Mouse (Mus musculus) midbrain, embryonic 11.5 days (tissue): Measurements from ENCODE around the gene Foxq1. TPM values are rescaled to one million over a fixed set of nuclear protein-coding genes. Genes with fewer than 3 reads are reported as not detected.

Experiments used
- ATAC-seq: fragments of 200-750 bp; cut with Nextera tagmentation; 2 replicates; pipeline ENCODE4 v1.8.0; 2017; ENCODE audit warnings: moderate TSS enrichment, moderate library complexity; ENCODE audit not compliant: low FRiP score
- DNase-seq: peaks from one replicate; pipeline ENCODE4 v3.0.0; 2015; ENCODE audit warnings: low spot score; ENCODE audit errors: missing footprints
- H3K27ac ChIP-seq: fragments of 300-500 bp; sonication (generic); 2 replicates; pipeline ENCODE4 v1.5.1; 2014; ENCODE audit warnings: low read depth, low read length
- H3K27me3 ChIP-seq: fragments of 300-500 bp; sonication (generic); 2 replicates; pipeline ENCODE4 v1.6.1; 2014; ENCODE audit warnings: mild to moderate bottlenecking, low read length, moderate library complexity, mixed read lengths; ENCODE audit not compliant: control insufficient read depth, insufficient read depth
- H3K36me3 ChIP-seq: fragments of 300-500 bp; sonication (generic); 2 replicates; pipeline ENCODE4 v1.6.1; 2014; ENCODE audit warnings: mild to moderate bottlenecking, low read length, moderate library complexity, mixed read lengths; ENCODE audit not compliant: control insufficient read depth, insufficient read depth
- H3K4me1 ChIP-seq: fragments of 300-500 bp; sonication (generic); 2 replicates; pipeline ENCODE4 v1.6.1; 2014; ENCODE audit warnings: low read length; ENCODE audit not compliant: control insufficient read depth, insufficient read depth
- H3K4me2 ChIP-seq: fragments of 300-500 bp; sonication (generic); 2 replicates; pipeline ENCODE4 v1.6.1; 2014; ENCODE audit warnings: mild to moderate bottlenecking, moderate library complexity
- H3K4me3 ChIP-seq: fragments of 300-500 bp; sonication (generic); 2 replicates; pipeline ENCODE4 v1.5.1; 2014; ENCODE audit warnings: low read depth, low read length
- H3K9ac ChIP-seq: fragments of 300-500 bp; sonication (generic); 2 replicates; pipeline ENCODE4 v1.6.1; 2014; ENCODE audit warnings: low read length
- H3K9me3 ChIP-seq: fragments of 300-500 bp; sonication (generic); 2 replicates; pipeline ENCODE4 v1.6.1; 2016; ENCODE audit warnings: low read length; ENCODE audit not compliant: control insufficient read depth
- WGBS: fragments of 180-500 bp; shearing (Covaris S2); extraction: QIAGEN DNeasy Blood & Tissue Kit; methylation state at CpG from one replicate; pipeline ENCODE4 v1.1.7; 2014; 5-methylcytosine and 5-hydroxymethylcytosine counted together
- polyA plus RNA-seq: library from polyadenylated mRNA; unstranded; fragments of >200 nt; fragmentation: Nextera tagmentation; extraction: Ambion mirVana; gene quantifications from 2 replicates; pipeline ENCODE4 v1.2.1, GENCODE M21; 2014

Foxq1 gene
- polyA plus RNA-seq = 1.8 and 2.2 TPM in 2 replicates

GRCm38 (mm10) chr13:31555834-31556233, at the start of gene Foxq1:
Gene Foxq1, plus strand, starts transcription at chr13:31556134.
- DNase-seq (no peak), ATAC-seq (no peak)
- no peak within 1 kb of the TSS for H3K4me3 ChIP-seq
- H3K36me3 ChIP-seq = no peaks in the 10 kb centered on the region
- no peak within 1 kb of the TSS for H3K4me2 ChIP-seq
- peaks cover 58% of the 10 kb centered on the region for H3K27me3 ChIP-seq
- H3K9ac ChIP-seq = no peak within 1 kb of the TSS
- H3K4me1 ChIP-seq = peaks cover 17% of the 10 kb centered on the region
- 77% methylated on average over 4 of the region's 4 CpGs for WGBS
- H3K9me3 ChIP-seq = no peaks in the 10 kb centered on the region
- H3K27ac ChIP-seq = no peak within 1 kb of the TSS

GRCm38 (mm10) chr13:31506494-31507167, 49.3 kb upstream of the Foxq1 start:
- H3K27me3 ChIP-seq = no peaks in the 10 kb centered on the region
- no peak for ATAC-seq
- H3K4me1 ChIP-seq = no peaks in the 10 kb centered on the region
- no peaks in the 10 kb centered on the region for H3K9me3 ChIP-seq
- no peak overlapping the region for H3K4me2 ChIP-seq
- 80% methylated on average over 8 of the region's 8 CpGs for WGBS
- H3K9ac ChIP-seq = no peak overlapping the region
- no peak overlapping the region for H3K27ac ChIP-seq
- DNase-seq = no peak
- H3K4me3 ChIP-seq = no peak overlapping the region
- no peaks in the 10 kb centered on the region for H3K36me3 ChIP-seq

- WGBS = 93% methylated on average over 7 of the region's 7 CpGs
- H3K27ac ChIP-seq = no peak overlapping the region
- H3K36me3 ChIP-seq = no peaks in the 10 kb centered on the region
- H3K27me3 ChIP-seq = no peaks in the 10 kb centered on the region
- H3K4me1 ChIP-seq = no peaks in the 10 kb centered on the region
- no peak for ATAC-seq
- no peak overlapping the region for H3K9ac ChIP-seq
- no peaks in the 10 kb centered on the region for H3K9me3 ChIP-seq
- H3K4me3 ChIP-seq = no peak overlapping the region
- DNase-seq = no peak
- no peak overlapping the region for H3K4me2 ChIP-seq
Observed at GRCm38 (mm10) chr13:31515261-31515660, 40.7 kb upstream of the Foxq1 start.

- H3K36me3 ChIP-seq = no peaks in the 10 kb centered on the region
- no peak overlapping the region for H3K4me2 ChIP-seq
- no peak overlapping the region for H3K27ac ChIP-seq
- DNase-seq (no peak), ATAC-seq (no peak)
- H3K4me3 ChIP-seq = no peak overlapping the region
- WGBS = 82% methylated on average over 10 of the region's 10 CpGs
- H3K9me3 ChIP-seq = no peaks in the 10 kb centered on the region
- no peaks in the 10 kb centered on the region for H3K27me3 ChIP-seq
- no peak overlapping the region for H3K9ac ChIP-seq
- no peaks in the 10 kb centered on the region for H3K4me1 ChIP-seq
Observed at GRCm38 (mm10) chr13:31518411-31518886, 37.5 kb upstream of the Foxq1 start.

- ATAC-seq (no peak), DNase-seq (no peak)
- Histone ChIP-seq H3K4me1 (no peaks in the 10 kb centered on the region), H3K9ac (no peak overlapping the region), H3K27me3 (no peaks in the 10 kb centered on the region), H3K27ac (no peak overlapping the region), H3K36me3 (no peaks in the 10 kb centered on the region), H3K9me3 (no peaks in the 10 kb centered on the region), H3K4me3 (no peak overlapping the region), H3K4me2 (no peak overlapping the region)
- WGBS = 90% methylated on average over 9 of the region's 9 CpGs
Observed at GRCm38 (mm10) chr13:31518971-31519370, 37.0 kb upstream of the Foxq1 start.

- no peaks in the 10 kb centered on the region for H3K27me3 ChIP-seq
- H3K4me2 ChIP-seq = no peak overlapping the region
- H3K27ac ChIP-seq = no peak overlapping the region
- 92% methylated on average over 4 of the region's 4 CpGs for WGBS
- no peak for DNase-seq
- H3K4me3 ChIP-seq = no peak overlapping the region
- H3K36me3 ChIP-seq = no peaks in the 10 kb centered on the region
- H3K9ac ChIP-seq = no peak overlapping the region
- no peak for ATAC-seq
- H3K4me1 ChIP-seq = no peaks in the 10 kb centered on the region
- H3K9me3 ChIP-seq = no peaks in the 10 kb centered on the region
Observed at GRCm38 (mm10) chr13:31524976-31525375, 31.0 kb upstream of the Foxq1 start.

GRCm38 (mm10) chr13:31531186-31531585, 24.7 kb upstream of the Foxq1 start:
- H3K9ac ChIP-seq = no peak overlapping the region
- H3K36me3 ChIP-seq = no peaks in the 10 kb centered on the region
- H3K4me3 ChIP-seq = no peak overlapping the region
- no peak for ATAC-seq
- WGBS = 91% methylated on average over 5 of the region's 5 CpGs
- no peaks in the 10 kb centered on the region for H3K4me1 ChIP-seq
- no peaks in the 10 kb centered on the region for H3K9me3 ChIP-seq
- no peak for DNase-seq
- H3K27me3 ChIP-seq = no peaks in the 10 kb centered on the region
- H3K27ac ChIP-seq = no peak overlapping the region
- no peak overlapping the region for H3K4me2 ChIP-seq

- H3K36me3 ChIP-seq = no peaks in the 10 kb centered on the region
- H3K27me3 ChIP-seq = no peaks in the 10 kb centered on the region
- H3K9me3 ChIP-seq = no peaks in the 10 kb centered on the region
- DNase-seq = no peak
- H3K4me2 ChIP-seq = no peak overlapping the region
- WGBS = 69% methylated on average over 8 of the region's 8 CpGs
- ATAC-seq = no peak
- no peak overlapping the region for H3K4me3 ChIP-seq
- no peak overlapping the region for H3K27ac ChIP-seq
- H3K9ac ChIP-seq = no peak overlapping the region
- no peaks in the 10 kb centered on the region for H3K4me1 ChIP-seq
Observed at GRCm38 (mm10) chr13:31531651-31532061, 24.3 kb upstream of the Foxq1 start.

DNA sequence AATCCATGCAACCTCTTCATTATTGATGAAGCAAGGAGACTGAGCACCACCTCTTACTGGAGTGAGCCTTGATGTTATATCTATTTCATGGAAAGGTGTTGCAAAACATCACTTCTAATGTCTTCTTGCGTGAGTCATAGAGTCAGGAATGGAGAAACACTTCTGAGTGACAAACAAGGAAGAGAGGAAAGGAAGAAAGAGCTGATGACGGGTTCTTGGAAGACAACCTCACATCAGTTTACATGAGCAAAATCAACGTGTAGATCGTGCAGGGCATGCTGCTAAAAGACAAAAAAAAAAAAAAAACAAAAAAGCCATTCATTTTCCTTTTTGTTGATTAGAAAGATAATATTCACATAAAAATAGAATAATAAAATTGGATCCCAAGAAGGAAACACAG, 21.2 kb upstream of the Foxq1 start:
- WGBS = 93% methylated on average over 4 of the region's 4 CpGs
- Histone ChIP-seq H3K27ac (no peak overlapping the region), H3K27me3 (no peaks in the 10 kb centered on the region), H3K4me2 (no peak overlapping the region), H3K4me3 (no peak overlapping the region), H3K36me3 (no peaks in the 10 kb centered on the region), H3K9ac (no peak overlapping the region), H3K9me3 (no peaks in the 10 kb centered on the region), H3K4me1 (no peaks in the 10 kb centered on the region)
- DNase-seq = no peak
- ATAC-seq = no peak
